Mouse (Mus musculus) lung, postnatal 0 days (tissue): ENCODE measurements around the gene Pced1b. TPM values are rescaled to one million over a fixed set of nuclear protein-coding genes. Genes with fewer than 3 reads are reported as not detected.

Experiments used
- ATAC-seq: fragments of 200-750 bp; cut with Nextera tagmentation; 2 replicates; pipeline ENCODE4 v1.8.0; 2017; ENCODE audit warnings: moderate library complexity
- DNase-seq: peaks from one replicate; pipeline ENCODE4 v3.0.0-alpha.2; 2016; ENCODE audit warnings: low spot score
- H3K27ac ChIP-seq: fragments of 300-500 bp; sonication (generic); 2 replicates; pipeline ENCODE4 v1.5.1; 2014; ENCODE audit warnings: antibody characterized with exemption, mild to moderate bottlenecking, low read length, mixed read lengths
- H3K27me3 ChIP-seq: fragments of 300-500 bp; sonication (generic); replicated peaks from 2 replicates; pipeline ENCODE4 v1.6.1; 2014; ENCODE audit warnings: low read length, mixed read lengths; ENCODE audit not compliant: insufficient read depth
- H3K36me3 ChIP-seq: fragments of 300-500 bp; sonication (generic); 2 replicates; pipeline ENCODE4 v1.6.1; 2014; ENCODE audit warnings: low read length, mixed read lengths; ENCODE audit not compliant: insufficient read depth
- H3K4me1 ChIP-seq: fragments of 300-500 bp; sonication (generic); 2 replicates; pipeline ENCODE4 v1.6.1; 2014; ENCODE audit warnings: antibody characterized with exemption, low read depth, low read length, mixed read lengths; ENCODE audit not compliant: insufficient read depth
- H3K4me2 ChIP-seq: fragments of 300-500 bp; sonication (generic); replicated peaks from 2 replicates; pipeline ENCODE4 v1.6.1; 2014; ENCODE audit warnings: low read depth, mild to moderate bottlenecking, low read length, moderate library complexity, mixed read lengths
- H3K4me3 ChIP-seq: fragments of 300-500 bp; sonication (generic); 2 replicates; pipeline ENCODE4 v1.5.1; 2014; ENCODE audit warnings: low read depth, low read length
- H3K9ac ChIP-seq: fragments of 300-500 bp; sonication (generic); replicated peaks from 2 replicates; pipeline ENCODE4 v1.6.1; 2014; ENCODE audit warnings: low read depth, mild to moderate bottlenecking
- H3K9me3 ChIP-seq: fragments of 300-500 bp; sonication (generic); 2 replicates; pipeline ENCODE4 v1.6.1; 2016; ENCODE audit warnings: low read length, mixed read lengths
- CTCF ChIP-seq: IDR thresholded peaks from 2 replicates; pipeline ENCODE4 v1.5.1; 2016; ENCODE audit warnings: antibody characterized with exemption, mild to moderate bottlenecking
- EP300 ChIP-seq: IDR thresholded peaks from 2 replicates; pipeline ENCODE4 v1.6.1; 2016; ENCODE audit warnings: antibody characterized with exemption, mild to moderate bottlenecking, control low read depth
- WGBS: fragments of 180-500 bp; shearing (Covaris S2); extraction: QIAGEN DNeasy Blood & Tissue Kit; methylation state at CpG from one replicate; pipeline ENCODE4 v1.1.7; 2014; 5-methylcytosine and 5-hydroxymethylcytosine counted together
- polyA plus RNA-seq: library from polyadenylated mRNA; unstranded; fragments of >200 nt; fragmentation: Nextera tagmentation; extraction: Ambion mirVana; gene quantifications from 2 replicates; pipeline ENCODE4 v1.2.1, GENCODE M21; 2015

The Pced1b gene
- polyA plus RNA-seq, 1 experiment from 2014 or later, result 9.0 TPM

DNA sequence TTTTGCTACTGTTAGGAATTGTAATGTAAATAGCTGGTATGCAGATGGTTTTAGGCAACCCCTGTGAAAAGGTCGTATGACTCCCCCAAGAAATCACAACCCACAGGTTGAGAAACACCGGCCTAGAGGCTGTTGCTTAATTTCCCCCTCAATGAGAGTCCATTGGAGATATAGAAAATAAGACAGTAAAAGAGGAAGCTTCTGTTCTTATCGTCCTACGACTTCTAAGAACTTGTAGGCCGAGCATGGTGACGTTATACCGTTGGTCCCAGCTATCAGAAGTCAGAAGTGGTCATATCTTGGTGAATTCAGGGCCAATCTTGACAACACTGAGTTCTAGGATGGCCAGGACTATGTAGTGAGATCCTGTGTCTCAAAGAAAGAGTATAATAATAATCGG lies 65.0 kb downstream of the Pced1b start:
- Histone ChIP-seq H3K4me3 (no peak overlapping the region), H3K27me3 (no peaks in the 10 kb centered on the region), H3K36me3 (no peaks in the 10 kb centered on the region), H3K27ac (no peak overlapping the region), H3K4me1 (no peaks in the 10 kb centered on the region), H3K9ac (no peak overlapping the region), H3K4me2 (no peak overlapping the region), H3K9me3 (no peaks in the 10 kb centered on the region)
- 88% methylated on average over 8 of the region's 8 CpGs for WGBS
- no peak for ATAC-seq
- peak; percentile 19 for DNase-seq
- TF ChIP-seq CTCF, result no peak
- TF ChIP-seq EP300, result no peak

DNA sequence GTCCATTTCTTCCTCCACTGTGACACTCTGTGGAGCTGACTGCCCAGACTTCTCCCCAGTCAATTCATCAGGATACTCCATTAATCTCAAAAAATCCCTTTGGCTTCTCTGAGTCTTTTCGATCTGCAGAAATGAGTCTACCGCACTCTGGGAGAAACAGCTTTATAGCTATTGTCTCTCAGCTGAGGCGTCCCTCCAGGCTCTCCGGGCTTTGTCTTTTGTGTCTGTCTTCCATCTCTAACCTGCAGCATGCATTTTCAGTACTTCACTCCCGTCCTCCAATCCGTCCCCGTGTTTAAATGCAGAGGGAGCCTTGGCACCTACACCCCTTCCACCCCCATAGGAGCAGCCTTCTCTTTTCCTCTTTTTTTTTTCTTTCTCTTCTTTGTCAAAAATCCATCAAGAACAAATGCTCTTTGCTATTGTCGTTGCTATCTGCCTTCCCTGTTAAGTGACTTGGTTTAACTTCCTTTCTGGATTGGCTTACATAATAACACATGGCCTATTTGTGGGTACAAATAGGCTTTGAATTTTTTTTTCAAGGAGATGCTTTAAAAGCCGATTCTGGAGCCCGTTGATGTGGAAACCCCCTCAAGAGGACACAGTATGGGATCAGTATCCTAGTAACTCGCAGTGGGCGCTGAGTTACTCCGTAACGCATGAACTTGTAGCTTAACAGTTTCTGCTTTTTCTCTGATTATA lies 68.0 kb downstream of the Pced1b start:
- H3K36me3 ChIP-seq, result no peaks in the 10 kb centered on the region
- no peak overlapping the region for H3K4me3 ChIP-seq
- H3K27me3 ChIP-seq, result no peaks in the 10 kb centered on the region
- TF ChIP-seq EP300, result no peak
- TF ChIP-seq CTCF, result no peak
- 78% methylated on average over 14 of the region's 14 CpGs for WGBS
- H3K4me2 ChIP-seq, result no peak overlapping the region
- H3K4me1 ChIP-seq, result no peaks in the 10 kb centered on the region
- DNase-seq (no peak), ATAC-seq (no peak)
- H3K27ac ChIP-seq, result no peak overlapping the region
- H3K9ac ChIP-seq, result no peak overlapping the region
- H3K9me3 ChIP-seq, result no peaks in the 10 kb centered on the region

DNA sequence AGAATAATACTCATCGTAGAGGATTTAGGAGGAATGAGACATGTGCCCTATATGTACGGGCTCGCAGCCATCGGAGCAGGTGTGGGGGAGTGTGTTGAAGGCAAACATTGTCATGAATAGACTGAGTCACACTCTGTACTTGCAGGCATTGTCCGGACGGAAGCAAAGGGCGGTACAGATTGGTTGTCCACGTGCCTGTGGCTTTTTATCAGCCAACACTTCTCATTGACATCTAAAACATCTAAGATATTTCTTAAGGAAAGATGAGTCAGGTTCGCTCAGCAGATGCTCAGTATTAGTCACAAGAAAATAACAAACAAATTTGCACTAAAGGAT lies 68.5 kb downstream of the Pced1b start:
- no peaks in the 10 kb centered on the region for H3K4me1 ChIP-seq

DNA sequence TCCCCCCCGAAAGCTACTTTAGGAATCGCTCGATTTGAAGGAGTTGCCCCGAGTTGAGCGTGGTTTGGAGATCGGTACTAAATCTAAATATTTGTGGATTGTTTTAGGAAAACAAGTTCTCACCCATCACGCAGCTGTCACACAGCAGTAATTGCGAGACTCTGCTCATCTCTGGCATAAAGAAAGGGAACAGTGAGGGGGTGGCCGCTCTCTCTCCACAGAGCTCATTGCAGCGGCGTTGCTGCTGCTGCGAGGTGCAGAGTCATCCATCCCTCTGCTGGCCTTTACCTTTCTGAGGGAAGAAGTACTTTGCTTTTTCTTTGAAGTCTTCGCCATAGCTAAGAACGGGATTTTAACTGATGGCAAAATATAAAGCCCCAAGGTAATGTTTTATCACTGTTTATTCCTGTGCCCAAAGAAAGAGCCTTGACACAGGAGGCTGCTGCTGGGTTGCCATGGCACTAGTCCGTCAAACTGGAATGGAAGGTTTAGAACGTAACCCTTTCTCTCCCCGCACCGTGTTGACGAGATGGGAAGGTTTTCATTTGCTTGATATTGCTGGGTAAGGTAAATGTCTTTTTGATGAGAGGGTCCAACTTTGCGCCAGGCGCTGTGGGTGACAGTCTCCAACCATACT lies 71.6 kb downstream of the Pced1b start:
- no peak for ATAC-seq
- no peak for DNase-seq

More for the DNA sequence above, 68.5 kb downstream of the Pced1b start:
- Histone ChIP-seq H3K36me3 (no peaks in the 10 kb centered on the region), H3K27ac (no peak overlapping the region), H3K27me3 (no peaks in the 10 kb centered on the region), H3K4me2 (no peak overlapping the region), H3K9ac (no peak overlapping the region), H3K9me3 (no peaks in the 10 kb centered on the region), H3K4me3 (no peak overlapping the region)
- no peak for ATAC-seq
- no peak for DNase-seq
- WGBS, result 46% methylated on average over 9 of the region's 9 CpGs
- no peak for TF ChIP-seq CTCF
- TF ChIP-seq EP300, result no peak

DNA sequence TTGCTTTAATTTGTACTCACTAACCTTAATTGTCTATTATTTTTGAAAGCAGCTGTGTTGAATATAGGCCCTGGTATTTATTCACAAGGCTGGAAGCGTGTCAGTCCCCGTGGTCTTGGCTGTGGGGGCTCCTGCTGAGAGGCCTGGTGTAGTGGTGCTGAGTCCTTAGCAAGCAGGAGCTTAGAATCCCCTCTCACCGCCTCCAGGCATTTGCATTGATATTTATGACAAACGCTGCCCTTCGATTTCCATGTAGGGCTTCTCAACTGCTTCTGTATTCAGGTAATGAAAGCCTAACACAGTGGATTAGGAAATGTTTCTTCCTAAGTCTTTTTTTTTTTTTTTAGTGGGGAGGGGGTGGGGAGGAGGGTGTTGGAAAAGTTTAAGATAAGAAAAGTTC lies 75.9 kb downstream of the Pced1b start:
- TF ChIP-seq CTCF (no peak), EP300 (no peak)
- no peaks in the 10 kb centered on the region for H3K9me3 ChIP-seq

More for the DNA sequence above, 71.6 kb downstream of the Pced1b start:
- Histone ChIP-seq H3K4me3 (no peak overlapping the region), H3K27me3 (no peaks in the 10 kb centered on the region), H3K36me3 (no peaks in the 10 kb centered on the region), H3K9me3 (no peaks in the 10 kb centered on the region), H3K27ac (no peak overlapping the region), H3K4me1 (no peaks in the 10 kb centered on the region), H3K9ac (no peak overlapping the region), H3K4me2 (no peak overlapping the region)
- 75% methylated on average over 21 of the region's 21 CpGs for WGBS
- TF ChIP-seq CTCF (no peak), EP300 (no peak)

DNA sequence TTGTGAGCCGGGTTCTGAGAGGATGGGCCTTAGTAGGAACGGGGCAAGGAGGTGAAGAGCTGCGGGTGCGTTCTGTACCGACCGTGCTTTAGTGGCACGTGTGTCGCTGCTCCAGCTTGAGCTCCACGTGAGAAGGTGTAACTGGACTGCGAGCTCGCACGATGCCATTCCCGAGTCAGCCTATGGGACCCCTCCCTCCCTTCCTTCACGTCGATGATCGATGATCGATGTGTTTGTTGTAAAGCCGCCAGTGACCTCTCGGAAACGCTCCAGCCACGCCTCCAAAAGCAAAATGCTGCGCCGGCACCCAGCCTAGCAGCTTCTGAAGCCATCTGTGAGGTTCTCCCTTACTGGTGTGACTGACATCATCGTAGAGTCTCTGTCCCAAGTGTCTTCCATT lies 76.6 kb downstream of the Pced1b start:
- no peaks in the 10 kb centered on the region for H3K36me3 ChIP-seq
- no peak overlapping the region for H3K9ac ChIP-seq
- ATAC-seq (no peak; the same call in 1 of the 2 replicates), DNase-seq (no peak)
- TF ChIP-seq CTCF (no peak), EP300 (no peak)
- 71% methylated on average over 24 of the region's 24 CpGs for WGBS
- H3K27ac ChIP-seq, result no peak overlapping the region
- H3K4me3 ChIP-seq, result no peak overlapping the region
- H3K27me3 ChIP-seq, result no peaks in the 10 kb centered on the region
- H3K9me3 ChIP-seq, result no peaks in the 10 kb centered on the region
- H3K4me1 ChIP-seq, result no peaks in the 10 kb centered on the region
- H3K4me2 ChIP-seq, result no peak overlapping the region

More for the DNA sequence above, 75.9 kb downstream of the Pced1b start:
- DNase-seq (no peak), ATAC-seq (no peak)
- no peaks in the 10 kb centered on the region for H3K27me3 ChIP-seq
- no peak overlapping the region for H3K9ac ChIP-seq
- H3K4me3 ChIP-seq, result no peak overlapping the region
- 75% methylated on average over 5 of the region's 5 CpGs for WGBS
- H3K36me3 ChIP-seq, result no peaks in the 10 kb centered on the region
- no peaks in the 10 kb centered on the region for H3K4me1 ChIP-seq
- H3K27ac ChIP-seq, result no peak overlapping the region
- H3K4me2 ChIP-seq, result no peak overlapping the region
